Mouse (Mus musculus) Patski (cell line): ENCODE data around the gene Rptor. TPM values are rescaled to one million over a fixed set of nuclear protein-coding genes. Genes with fewer than 3 reads are reported as not detected.
A peak's percentile ranks its signal among the peaks of the same experiment; 100 is the strongest.

ENCODE experiments used
- ATAC-seq: fragments of 100-300 bp; one replicate; pipeline ENCODE4 v1.8.0; 2021
- CTCF ChIA-PET: fragments of 350-600 bp; sonication (Branson Sonifier 250); formaldehyde crosslinking; loops from one replicate; lab custom pipeline; 2022; ENCODE audit warnings: inconsistent platforms; lab: Charles Lee
- POLR2A ChIA-PET: fragments of 350-600 bp; sonication (Branson Sonifier 250); formaldehyde crosslinking; loops from one replicate; lab custom pipeline; 2022; ENCODE audit warnings: antibody characterized with exemption, inconsistent platforms; lab: Charles Lee
- DNase-seq: peaks from one replicate; pipeline ENCODE4 v3.0.0-alpha.2; 2011; ENCODE audit warnings: low read depth, low spot score
- H3K27me3 ChIP-seq: fragments of 371-371 bp; one replicate; pipeline ENCODE4 v1.5.1; 2021
- CTCF ChIP-seq: fragments of 100-300 bp; IDR thresholded peaks from one replicate; pipeline ENCODE4 v1.5.1; 2021
- in situ Hi-C: fragments of 300-500 bp; cut with MboI; formaldehyde crosslinking; loops from 3 replicates; pipeline ENCODE4 v1.11.1; 2018; ENCODE audit warnings: low pct_unique_long_range_greater_than_20kb, mixed read lengths
- polyA plus RNA-seq: library from polyadenylated mRNA; unstranded; gene quantifications from one replicate; pipeline ENCODE4 v1.2.3, GENCODE M21; 2021

The Rptor gene
- polyA plus RNA-seq, 1 experiment from 2014 or later = 27.9 TPM

DNA sequence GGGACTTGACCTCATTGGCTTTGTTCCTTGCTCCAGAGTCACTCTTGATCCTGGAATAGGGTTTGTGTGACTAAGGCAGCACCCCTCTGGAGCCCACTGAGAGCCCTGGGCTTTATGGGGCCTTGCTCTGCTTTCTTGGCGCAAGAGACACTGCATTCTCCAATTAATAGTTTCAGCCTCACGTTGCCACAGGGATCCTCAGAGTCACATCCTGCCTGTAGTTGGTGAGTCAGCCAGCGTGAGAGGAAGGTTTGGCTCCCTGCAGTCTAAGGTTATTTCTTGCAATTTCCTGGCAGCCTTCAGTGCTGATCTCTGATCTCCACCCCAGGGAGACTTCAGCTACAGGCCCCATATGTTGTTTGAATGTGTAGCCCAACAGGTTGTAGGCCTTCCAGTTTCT, 174.5 kb downstream of the Rptor start:
- in situ Hi-C loops = no loop called here
- POLR2A ChIA-PET = no interaction called here
- DNase-seq = peak; percentile 43

DNA sequence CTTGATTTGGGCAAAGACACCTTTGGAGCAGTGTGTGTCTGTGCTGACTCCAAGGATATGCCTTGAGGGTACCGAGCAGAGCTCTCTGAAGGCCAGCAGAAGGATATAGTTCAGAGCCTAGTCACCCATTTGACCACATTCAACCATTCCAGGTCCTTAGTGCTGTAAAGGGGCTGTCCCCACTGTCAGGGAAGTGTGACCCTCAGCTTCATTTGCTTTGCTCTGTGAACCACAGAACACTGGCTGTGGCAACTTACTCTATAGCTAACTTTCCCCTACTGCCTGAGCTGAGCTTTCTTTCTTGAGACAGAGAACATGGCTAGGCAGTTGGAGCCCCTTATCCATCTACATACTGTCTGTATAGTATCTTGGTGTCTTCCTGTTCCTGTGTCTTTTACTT, 175.2 kb downstream of the Rptor start:
- in situ Hi-C loops = no loop called here
- TF ChIP-seq CTCF = no peak
- no peaks in the 10 kb centered on the region for H3K27me3 ChIP-seq
- CTCF ChIA-PET = interaction anchor here (0.9 kb wide), 1 partner anchor 11 kb away, joined by 3 read pairs; no protein-coding TSS in a partner anchor
- POLR2A ChIA-PET = no interaction called here
- DNase-seq (no peak), ATAC-seq (no peak)

More for the DNA sequence above, 174.5 kb downstream of the Rptor start:
- no peaks in the 10 kb centered on the region for H3K27me3 ChIP-seq
- ATAC-seq = peak; percentile 83
- CTCF ChIA-PET = interaction anchor here (0.9 kb wide), 1 partner anchor 11 kb away, joined by 3 read pairs; no protein-coding TSS in a partner anchor
- no peak for TF ChIP-seq CTCF

- ChIA-PET POLR2A (no interaction called here), CTCF (no interaction called here)
- ATAC-seq (no peak), DNase-seq (no peak)
- in situ Hi-C loops = no loop called here
- no peaks in the 10 kb centered on the region for H3K27me3 ChIP-seq
- no peak for TF ChIP-seq CTCF
Measured at GRCm38 (mm10) chr11:119780290-119780689, 177.6 kb downstream of the Rptor start.

GRCm38 (mm10) chr11:119781165-119781564, 178.5 kb downstream of the Rptor start:
- in situ Hi-C loops = no loop called here
- CTCF ChIA-PET = interaction anchor here (1.2 kb wide), 1 partner anchor 13 kb away, joined by 3 read pairs; no protein-coding TSS in a partner anchor
- no peak for ATAC-seq
- DNase-seq = no peak
- POLR2A ChIA-PET = no interaction called here
- H3K27me3 ChIP-seq = no peaks in the 10 kb centered on the region
- TF ChIP-seq CTCF = no peak

DNA sequence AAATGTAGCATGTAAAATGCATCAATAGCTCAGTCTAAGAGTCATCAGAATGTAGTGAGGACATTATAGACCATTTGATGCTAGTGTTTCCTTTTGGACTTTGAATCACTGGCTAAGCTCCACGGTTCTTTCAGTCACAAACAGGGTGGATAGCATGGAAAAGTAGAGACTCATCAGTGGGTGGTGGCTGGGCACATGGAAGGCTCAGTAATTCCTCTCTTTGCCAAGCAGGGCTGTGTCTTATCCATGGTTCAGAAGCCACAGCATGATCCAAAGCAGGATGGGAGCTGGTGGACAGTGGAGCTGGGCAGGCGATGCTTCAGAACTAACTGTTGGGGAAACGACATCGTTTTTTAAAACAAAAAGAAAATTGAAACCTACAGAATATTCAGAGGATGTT, 179.0 kb downstream of the Rptor start:
- ChIA-PET CTCF (interaction anchor here (1.1 to 1.2 kb wide), 2 partner anchors 11 to 13 kb away, joined by 3 read pairs; no protein-coding TSS in a partner anchor), POLR2A (no interaction called here)
- no peak for DNase-seq
- TF ChIP-seq CTCF = no peak
- no peak for ATAC-seq
- in situ Hi-C loops = no loop called here
- H3K27me3 ChIP-seq = no peaks in the 10 kb centered on the region

- CTCF ChIA-PET = interaction anchor here (1.5 kb wide), 1 partner anchor 13 kb away, joined by 3 read pairs; no protein-coding TSS in a partner anchor
- no peak for TF ChIP-seq CTCF
- DNase-seq = no peak
- in situ Hi-C loops = no loop called here
- POLR2A ChIA-PET = no interaction called here
- no peaks in the 10 kb centered on the region for H3K27me3 ChIP-seq
- ATAC-seq = no peak
Measured at GRCm38 (mm10) chr11:119783653-119784052, 180.9 kb downstream of the Rptor start.

GRCm38 (mm10) chr11:119784672-119785341, 182.1 kb downstream of the Rptor start:
- DNase-seq = no peak
- no peak for TF ChIP-seq CTCF
- no peak for ATAC-seq

GRCm38 (mm10) chr11:119785661-119786384, 183.1 kb downstream of the Rptor start:
- DNase-seq (no peak), ATAC-seq (no peak)
- no peak for TF ChIP-seq CTCF
- CTCF ChIA-PET = no interaction called here
- in situ Hi-C loops = no loop called here
- H3K27me3 ChIP-seq = no peaks in the 10 kb centered on the region
- POLR2A ChIA-PET = no interaction called here

More at GRCm38 (mm10) chr11:119784672-119785341, 182.1 kb downstream of the Rptor start:
- no peaks in the 10 kb centered on the region for H3K27me3 ChIP-seq
- in situ Hi-C loops = no loop called here
- POLR2A ChIA-PET = no interaction called here
- CTCF ChIA-PET = interaction anchor here (1.5 kb wide), 1 partner anchor 12 kb away, joined by 3 read pairs; no protein-coding TSS in a partner anchor

DNA sequence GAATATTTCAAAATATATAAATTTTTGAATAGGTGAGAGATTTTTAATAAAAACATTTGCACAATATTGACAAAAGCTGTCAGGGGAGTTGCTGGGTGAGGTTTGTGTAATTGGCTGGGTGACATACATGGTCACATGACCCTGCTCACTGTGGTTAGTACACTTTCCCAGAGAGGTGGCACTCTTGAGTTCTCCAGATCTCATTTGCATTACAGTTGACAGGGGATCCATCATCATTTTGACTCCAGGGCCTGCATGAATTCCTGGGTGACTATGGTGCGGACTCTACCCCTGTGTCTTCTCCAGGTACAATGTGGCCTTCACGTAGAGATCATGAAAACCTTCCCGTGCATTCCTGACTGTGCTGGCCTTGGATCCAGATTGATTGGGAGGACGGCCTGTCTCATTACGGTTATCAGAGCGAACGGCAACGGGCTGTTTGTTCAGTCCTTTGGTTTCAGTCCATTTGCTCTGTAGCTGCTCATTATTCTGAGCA, 183.7 kb downstream of the Rptor start:
- POLR2A ChIA-PET = no interaction called here
- CTCF ChIA-PET = no interaction called here
- H3K27me3 ChIP-seq = no peaks in the 10 kb centered on the region
- no peak for ATAC-seq
- no peak for DNase-seq
- in situ Hi-C loops = no loop called here
- TF ChIP-seq CTCF = no peak

GRCm38 (mm10) chr11:119788488-119788887, 185.8 kb downstream of the Rptor start:
- DNase-seq = no peak
- no peak for TF ChIP-seq CTCF
- POLR2A ChIA-PET = interaction anchor here (1.2 kb wide), 1 partner anchor 125 kb away, joined by 3 read pairs; no protein-coding TSS in a partner anchor
- ATAC-seq = no peak
- in situ Hi-C loops = no loop called here
- H3K27me3 ChIP-seq = no peaks in the 10 kb centered on the region
- CTCF ChIA-PET = interaction anchor here (1.2 to 1.3 kb wide), 2 partner anchors 11 to 138 kb away, joined by 3 read pairs; no protein-coding TSS in a partner anchor
